In genomic region chr2:27365296-27365695, GRCm38 (mm10) we compare ENCODE assay signal across 15 mouse cellular contexts.
"Had no signal": no experiment of that assay in that cellular context is flagged by ENCODE, and none has a peak within 500 bp of the region (broad histone marks: within the 10 kb centered on the region; RNA-seq: fewer than 3 reads in every experiment).

No protein-coding gene starts in this region.

- H3K36me3 ChIP-seq: limb, embryonic 10.5 days; neural tube, embryonic 15.5 days had no signal

- DNase-seq: kidney, postnatal 10 days; kidney, postnatal 4 days; lung, embryonic 14.5 days; lung, postnatal 10 days; lung, postnatal 4 days; midbrain, embryonic 14.5 days; right cerebral cortex, adult 18-20 months; right cerebral cortex, postnatal 25 days; thymus, postnatal 4 days had no signal

- H3K9ac ChIP-seq: lung, embryonic 14.5 days; neural tube, embryonic 15.5 days had no signal

- H3K9me3 ChIP-seq: limb, embryonic 10.5 days; midbrain, embryonic 10.5 days; neural tube, embryonic 15.5 days had no signal

- H3K27me3 ChIP-seq: neural tube, embryonic 15.5 days had no signal

- H3K4me2 ChIP-seq: liver, embryonic 11.5 days; lung, embryonic 14.5 days; neural tube, embryonic 15.5 days had no signal

- H3K27ac ChIP-seq: layer of hippocampus, adult 2 months; limb, embryonic 10.5 days; midbrain, embryonic 10.5 days had no signal

- H3K4me3 ChIP-seq: layer of hippocampus, adult 2 months; limb, embryonic 10.5 days; midbrain, embryonic 10.5 days; myocyte; neural tube, embryonic 15.5 days had no signal
